In genomic region chr9:54614182-54614850, GRCm38 (mm10) we compare ENCODE assay signal across 8 mouse cellular contexts. TPM values are rescaled to one million over a fixed set of nuclear protein-coding genes. Genes with fewer than 3 reads are reported as not detected.
DNase-seq lines count a peak whose midpoint lies in the region; ATAC-seq and TF ChIP-seq lines count a peak whose summit lies in the region.

No protein-coding gene starts in this region.

- TF ChIP-seq CTCF in thymus, adult 2 months (IDR thresholded peaks at IDR 0.05; ENCODE audit: borderline replicate concordance, control insufficient read depth, extremely low read depth, insufficient read depth, low read length, poor library complexity) = no peak
- TF ChIP-seq CTCF in bone marrow, adult 2 months (IDR thresholded peaks at IDR 0.05; ENCODE audit: control insufficient read depth, insufficient read depth, low read length) = peak; percentile 62

- H3K36me3 ChIP-seq in thymus, adult 2 months (ENCODE audit: control insufficient read depth, insufficient read depth, low read length) = no peaks in the 10 kb centered on the region
- H3K36me3 ChIP-seq in embryonic facial prominence, embryonic 13.5 days = no peaks in the 10 kb centered on the region
- no peaks in the 10 kb centered on the region for H3K36me3 ChIP-seq in kidney, embryonic 14.5 days (ENCODE audit: control insufficient read depth, insufficient read depth, low read length)
- no peaks in the 10 kb centered on the region for H3K36me3 ChIP-seq in stomach, embryonic 15.5 days

- no peak for TF ChIP-seq POLR2A in thymus, adult 2 months (IDR thresholded peaks at IDR 0.05; ENCODE audit: control insufficient read depth, extremely low read depth, insufficient read depth, low read length, poor library complexity)
- TF ChIP-seq POLR2A in bone marrow, adult 2 months (IDR thresholded peaks at IDR 0.05; ENCODE audit: borderline replicate concordance, control insufficient read depth, low read depth, low read length) = no peak

- H3K9ac ChIP-seq in embryonic facial prominence, embryonic 13.5 days = no peak overlapping the region
- no peak overlapping the region for H3K9ac ChIP-seq in kidney, embryonic 14.5 days (ENCODE audit: low read depth, low read length)
- H3K9ac ChIP-seq in stomach, embryonic 15.5 days = no peak overlapping the region

- H3K4me3 ChIP-seq in thymus, adult 2 months (ENCODE audit: control insufficient read depth, insufficient read depth, low read length) = no peak overlapping the region
- H3K4me3 ChIP-seq in bone marrow, adult 2 months (replicated peaks; ENCODE audit: control insufficient read depth, low read depth, low read length) = no peak overlapping the region
- H3K4me3 ChIP-seq in embryonic facial prominence, embryonic 13.5 days = no peak overlapping the region
- H3K4me3 ChIP-seq in kidney, embryonic 14.5 days (ENCODE audit: low read length) = no peak overlapping the region
- H3K4me3 ChIP-seq in stomach, embryonic 15.5 days (replicated peaks) = no peak overlapping the region

- no peaks in the 10 kb centered on the region for H3K9me3 ChIP-seq in embryonic facial prominence, embryonic 13.5 days
- H3K9me3 ChIP-seq in kidney, embryonic 14.5 days (ENCODE audit: control insufficient read depth, low read length) = no peaks in the 10 kb centered on the region
- H3K9me3 ChIP-seq in stomach, embryonic 15.5 days = no peaks in the 10 kb centered on the region

- peaks cover 9% of the 10 kb centered on the region for H3K4me1 ChIP-seq in thymus, adult 2 months (replicated peaks; ENCODE audit: control insufficient read depth, insufficient read depth, low read length)
- H3K4me1 ChIP-seq in bone marrow, adult 2 months (ENCODE audit: control insufficient read depth, insufficient read depth, low read length) = no peaks in the 10 kb centered on the region
- no peaks in the 10 kb centered on the region for H3K4me1 ChIP-seq in embryonic facial prominence, embryonic 13.5 days
- H3K4me1 ChIP-seq in kidney, embryonic 14.5 days (ENCODE audit: control insufficient read depth, insufficient read depth, low read length) = no peaks in the 10 kb centered on the region
- H3K4me1 ChIP-seq in stomach, embryonic 15.5 days = no peaks in the 10 kb centered on the region

- peak; percentile 17 for DNase-seq in thymus, adult 2 months
- no peak for DNase-seq in thymus, adult 18-20 months
- DNase-seq in lung, postnatal 25 days (ENCODE audit: low spot score) = peak; percentile 50
- no peak for DNase-seq in testis, postnatal 10 days (ENCODE audit: low spot score)

- H3K27me3 ChIP-seq in thymus, adult 2 months (ENCODE audit: control insufficient read depth, insufficient read depth, low read length) = no peaks in the 10 kb centered on the region
- H3K27me3 ChIP-seq in embryonic facial prominence, embryonic 13.5 days = no peaks in the 10 kb centered on the region
- no peaks in the 10 kb centered on the region for H3K27me3 ChIP-seq in kidney, embryonic 14.5 days (ENCODE audit: control insufficient read depth, insufficient read depth, low read length)
- H3K27me3 ChIP-seq in stomach, embryonic 15.5 days (replicated peaks) = no peaks in the 10 kb centered on the region

- H3K4me2 ChIP-seq in embryonic facial prominence, embryonic 13.5 days = no peak overlapping the region
- no peak overlapping the region for H3K4me2 ChIP-seq in kidney, embryonic 14.5 days (replicated peaks; ENCODE audit: low read depth, low read length)
- no peak overlapping the region for H3K4me2 ChIP-seq in stomach, embryonic 15.5 days

- WGBS in thymus, adult 2 months = 61% methylated on average over 13 of the region's 13 CpGs
- WGBS in bone marrow, adult 2 months = 53% methylated on average over 13 of the region's 13 CpGs
- 73% methylated on average over 13 of the region's 13 CpGs for WGBS in embryonic facial prominence, embryonic 13.5 days
- WGBS in kidney, embryonic 14.5 days = 71% methylated on average over 13 of the region's 13 CpGs
- WGBS in stomach, embryonic 15.5 days = 45% methylated on average over 13 of the region's 13 CpGs

- H3K27ac ChIP-seq in thymus, adult 2 months (ENCODE audit: control insufficient read depth, insufficient read depth, low read length) = no peak overlapping the region
- no peak overlapping the region for H3K27ac ChIP-seq in bone marrow, adult 2 months (ENCODE audit: control insufficient read depth, insufficient read depth, low read depth, low read length, poor library complexity)
- no peak overlapping the region for H3K27ac ChIP-seq in embryonic facial prominence, embryonic 13.5 days
- H3K27ac ChIP-seq in kidney, embryonic 14.5 days (ENCODE audit: low read depth, low read length) = no peak overlapping the region
- H3K27ac ChIP-seq in stomach, embryonic 15.5 days = no peak overlapping the region

- ATAC-seq in embryonic facial prominence, embryonic 13.5 days (ENCODE audit: insufficient number of reproducible peaks, insufficient read depth, low FRiP score, low TSS enrichment, low read depth) = 0 out of 2 replicates have a peak, but pooled peaks have one; percentile 45
- peak; percentile 62; the same call in 1 of the 2 replicates for ATAC-seq in kidney, embryonic 14.5 days (ENCODE audit: low FRiP score, low TSS enrichment)
- 0 out of 2 replicates have a peak, but pooled peaks have one; percentile 57 for ATAC-seq in stomach, embryonic 15.5 days (ENCODE audit: insufficient read depth, low FRiP score, low read depth)

RNA-seq across cellular contexts. Expression of gene Idh3a, which starts 28.2 kb away (rescaled TPM):
- 44.6 and 50.1 TPM in 2 replicates for polyA plus RNA-seq in thymus, adult 2 months (2012; rRNA removed)
- polyA plus RNA-seq in bone marrow, adult 2 months (2011; ENCODE audit: insufficient read depth, insufficient read length, low replicate concordance, missing spikeins) = 15.1 and 17.2 TPM in 2 replicates
- polyA plus RNA-seq in embryonic facial prominence, embryonic 13.5 days (2015; fragmentation: Nextera tagmentation; extraction: Ambion mirVana) = 103 and 110 TPM in 2 replicates
- 132 and 145 TPM in 2 replicates for polyA plus RNA-seq in kidney, embryonic 14.5 days (2014; fragmentation: Nextera tagmentation; extraction: Ambion mirVana)
- polyA plus RNA-seq in stomach, embryonic 15.5 days (2015; fragmentation: Nextera tagmentation; extraction: Ambion mirVana) = 128 and 132 TPM in 2 replicates

RNA-seq across cellular contexts. Expression of gene Acsbg1, which starts 47.4 kb away (rescaled TPM):
- 4.1 and 4.5 TPM in 2 replicates for polyA plus RNA-seq in thymus, adult 2 months (2012; rRNA removed)
- 0.66 TPM in 1 of 2 replicates, not detected in the other for polyA plus RNA-seq in bone marrow, adult 2 months (2011; ENCODE audit: insufficient read depth, insufficient read length, low replicate concordance, missing spikeins)
- polyA plus RNA-seq in embryonic facial prominence, embryonic 13.5 days (2015; fragmentation: Nextera tagmentation; extraction: Ambion mirVana) = 1.4 and 1.6 TPM in 2 replicates
- polyA plus RNA-seq in kidney, embryonic 14.5 days (2014; fragmentation: Nextera tagmentation; extraction: Ambion mirVana) = 2.2 and 3.0 TPM in 2 replicates
- polyA plus RNA-seq in stomach, embryonic 15.5 days (2015; fragmentation: Nextera tagmentation; extraction: Ambion mirVana) = 1.9 and 3.1 TPM in 2 replicates

RNA-seq across cellular contexts. Expression of gene Cib2, which starts 54.3 kb away (rescaled TPM):
- 5.8 and 6.4 TPM in 2 replicates for polyA plus RNA-seq in thymus, adult 2 months (2012; rRNA removed)
- polyA plus RNA-seq in bone marrow, adult 2 months (2011; ENCODE audit: insufficient read depth, insufficient read length, low replicate concordance, missing spikeins) = 5.4 and 9.9 TPM in 2 replicates
- 36.0 and 36.4 TPM in 2 replicates for polyA plus RNA-seq in embryonic facial prominence, embryonic 13.5 days (2015; fragmentation: Nextera tagmentation; extraction: Ambion mirVana)
- 20.0 and 20.6 TPM in 2 replicates for polyA plus RNA-seq in kidney, embryonic 14.5 days (2014; fragmentation: Nextera tagmentation; extraction: Ambion mirVana)
- 10.6 and 11.0 TPM in 2 replicates for polyA plus RNA-seq in stomach, embryonic 15.5 days (2015; fragmentation: Nextera tagmentation; extraction: Ambion mirVana)

Comparison
In these comparisons a context has a peak if more than half of its experiments do, and no peak if none do; other contexts are left out.
1. DNase-seq: peak in thymus, adult 2 months (single experiment) and lung, postnatal 25 days (single experiment); none in thymus, adult 18-20 months (0 of 2) and testis, postnatal 10 days (single experiment).
2. Peak in every context shown above with its lines, with median percentiles within 50 percentile points of each other: ATAC-seq.